Mouse (Mus musculus): ENCODE measurements around the gene Hspa14. TPM values are rescaled to one million over a fixed set of nuclear protein-coding genes. Genes with fewer than 3 reads are reported as not detected.

Hspa14 gene
- total and polyA plus RNA-seq, 3 experiments, result 87.4 to 131 (median 88.0) TPM

DNA sequence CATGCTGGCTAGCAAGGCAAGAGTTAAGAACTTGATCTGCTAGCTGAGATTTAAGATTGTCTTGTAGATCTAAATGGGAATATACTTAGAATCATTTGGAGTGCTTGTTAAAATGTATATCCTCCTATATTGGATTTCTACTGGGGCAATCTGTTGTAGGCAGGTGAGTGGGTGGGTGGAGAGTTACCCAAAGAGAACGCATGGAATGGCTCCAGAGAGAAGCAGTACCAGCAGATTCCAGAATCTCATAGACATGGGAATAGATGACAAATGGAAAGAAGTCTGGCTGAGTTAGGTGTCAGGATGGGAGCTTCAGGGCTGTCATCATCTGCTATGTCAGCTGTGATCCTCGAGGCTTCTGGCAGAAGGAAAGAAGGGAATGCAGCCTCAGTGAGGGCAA, 63.2 kb downstream of the Hspa14 start:
- no peak overlapping the region for H3K9ac ChIP-seq (ENCODE audit: insufficient read depth, low read depth)
- no peaks in the 10 kb centered on the region for H3K79me2 ChIP-seq (replicated peaks; ENCODE audit: control insufficient read depth, extremely low read depth, insufficient read depth, poor library complexity, severe bottlenecking)
- no peak overlapping the region for H3K4me3 ChIP-seq (replicated peaks in 1 of 3; ENCODE audit: low read depth in 2 of 3, low read length in 2 of 3, poor library complexity in 1 of 3)
- DNase-seq (ENCODE audit: extremely low read depth), result no peak
- peaks cover 0 to 17% of the 10 kb centered on the region in 2 experiments; a peak in 2 of 4 replicates for H3K4me1 ChIP-seq (ENCODE audit: control insufficient read depth in 1 of 2, insufficient read depth in 2 of 2)
- dilution Hi-C loops (cut with MboI; ENCODE audit: extremely low pct_ligation_motif_present, extremely low pct_unique_long_range_greater_than_20kb, low sequenced_read_pairs) (no loop called here), in situ Hi-C loops (cut with MboI; ENCODE audit: low pct_ligation_motif_present, low pct_unique_long_range_greater_than_20kb, low sequenced_read_pairs) (no loop called here)
- no peak for TF ChIP-seq GABPA (IDR thresholded peaks at IDR 0.05; ENCODE audit: insufficient replicate concordance, low read depth, low read length)
- TF ChIP-seq HCFC1 (IDR thresholded peaks at IDR 0.05; ENCODE audit: low read depth, low read length), result no peak
- TF ChIP-seq E2F4 (IDR thresholded peaks at IDR 0.05; ENCODE audit: insufficient replicate concordance, low read depth, low read length), result no peak
- TF ChIP-seq EP300 (IDR thresholded peaks at IDR 0.05; ENCODE audit: low read length), result no peak
- no peak for TF ChIP-seq BHLHE40 (IDR thresholded peaks at IDR 0.05; ENCODE audit: low read depth, low read length)
- TF ChIP-seq MAZ (IDR thresholded peaks at IDR 0.05; ENCODE audit: low read depth, low read length), result no peak
- no peak for TF ChIP-seq UBTF (IDR thresholded peaks at IDR 0.05; ENCODE audit: low read depth, low read length)
- no peak for TF ChIP-seq PAX5 (IDR thresholded peaks at IDR 0.05; ENCODE audit: low read length)
- no peak for TF ChIP-seq ZMIZ1 (IDR thresholded peaks at IDR 0.05; ENCODE audit: low read depth, low read length)
- TF ChIP-seq MEF2A (IDR thresholded peaks at IDR 0.05; ENCODE audit: borderline replicate concordance, low read depth, low read length), result no peak
- TF ChIP-seq CTCF (conservative IDR thresholded peaks at IDR 0.05 in 1 of 2, IDR thresholded peaks at IDR 0.05 in 1 of 2; ENCODE audit: low read depth in 2 of 2, low read length in 2 of 2), result no peak
- no peaks in the 10 kb centered on the region for H3K27me3 ChIP-seq (replicated peaks)
- H3K36me3 ChIP-seq (replicated peaks in 1 of 2; ENCODE audit: control insufficient read depth in 1 of 2, insufficient read depth in 1 of 2, low read length in 1 of 2), result peaks cover 50 to 90% of the 10 kb centered on the region in 2 experiments
- H3K4me2 ChIP-seq (ENCODE audit: insufficient read depth, low read depth, poor library complexity, severe bottlenecking), result no peak overlapping the region
- no peaks in the 10 kb centered on the region for H3K9me3 ChIP-seq (replicated peaks; ENCODE audit: low read length)
- no peak overlapping the region for H3K27ac ChIP-seq (ENCODE audit: insufficient read depth, low read depth)

DNA sequence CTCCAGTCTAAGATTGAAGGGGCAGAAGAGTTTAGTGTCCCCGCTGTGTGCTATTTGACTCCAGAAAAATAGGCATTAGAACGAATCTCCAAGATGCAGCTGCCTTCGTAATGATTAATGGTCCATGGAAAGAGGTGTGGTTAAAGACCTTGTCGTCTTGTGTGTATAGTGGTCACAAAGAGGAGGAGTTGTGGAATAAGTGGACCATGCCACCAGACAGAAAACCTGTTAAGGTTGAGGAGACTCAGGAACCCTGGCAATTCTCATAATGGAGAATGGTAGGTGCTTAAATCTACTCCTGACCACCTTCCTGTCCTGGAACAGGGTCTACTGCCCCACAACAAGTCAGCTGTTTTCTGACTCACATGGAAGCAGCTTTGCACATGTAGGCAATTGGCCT, 66.6 kb downstream of the Hspa14 start:
- no peak overlapping the region for H3K4me2 ChIP-seq (ENCODE audit: insufficient read depth, low read depth, poor library complexity, severe bottlenecking)
- in situ Hi-C loops (cut with MboI; ENCODE audit: low pct_ligation_motif_present, low pct_unique_long_range_greater_than_20kb, low sequenced_read_pairs) (no loop called here), dilution Hi-C loops (cut with MboI; ENCODE audit: extremely low pct_ligation_motif_present, extremely low pct_unique_long_range_greater_than_20kb, low sequenced_read_pairs) (no loop called here)
- H3K79me2 ChIP-seq (replicated peaks; ENCODE audit: control insufficient read depth, extremely low read depth, insufficient read depth, poor library complexity, severe bottlenecking), result no peaks in the 10 kb centered on the region
- no peak overlapping the region for H3K4me3 ChIP-seq (replicated peaks in 1 of 3; ENCODE audit: low read depth in 2 of 3, low read length in 2 of 3, poor library complexity in 1 of 3)
- H3K27me3 ChIP-seq (replicated peaks), result no peaks in the 10 kb centered on the region
- TF ChIP-seq NRF1 (IDR thresholded peaks at IDR 0.05; ENCODE audit: low read depth, low read length), result no peak
- no peak for TF ChIP-seq CTCF (conservative IDR thresholded peaks at IDR 0.05 in 1 of 2, IDR thresholded peaks at IDR 0.05 in 1 of 2; ENCODE audit: low read depth in 2 of 2, low read length in 2 of 2)
- no peak for TF ChIP-seq SMC3 (IDR thresholded peaks at IDR 0.05; ENCODE audit: low read depth, low read length)
- TF ChIP-seq CHD1 (IDR thresholded peaks at IDR 0.05; ENCODE audit: low read depth, low read length), result no peak
- no peak for TF ChIP-seq ELF1 (IDR thresholded peaks at IDR 0.05; ENCODE audit: low read depth, low read length)
- no peak for TF ChIP-seq NELFE (IDR thresholded peaks at IDR 0.05; ENCODE audit: low read depth, low read length)
- TF ChIP-seq ZC3H11A (IDR thresholded peaks at IDR 0.05; ENCODE audit: low read depth, low read length), result no peak
- no peak for TF ChIP-seq GABPA (IDR thresholded peaks at IDR 0.05; ENCODE audit: insufficient replicate concordance, low read depth, low read length)
- no peak for TF ChIP-seq MAFK (IDR thresholded peaks at IDR 0.05; ENCODE audit: insufficient replicate concordance, low read length)
- no peak for TF ChIP-seq E2F4 (IDR thresholded peaks at IDR 0.05; ENCODE audit: insufficient replicate concordance, low read depth, low read length)
- TF ChIP-seq MAZ (IDR thresholded peaks at IDR 0.05; ENCODE audit: low read depth, low read length), result no peak
- TF ChIP-seq MAX (IDR thresholded peaks at IDR 0.05; ENCODE audit: low read length), result no peak
- TF ChIP-seq POLR2A (IDR thresholded peaks at IDR 0.05; ENCODE audit: low read depth, low read length), result no peak
- no peak for TF ChIP-seq RAD21 (IDR thresholded peaks at IDR 0.05; ENCODE audit: low read depth, low read length)
- no peak for TF ChIP-seq IRF4 (IDR thresholded peaks at IDR 0.05; ENCODE audit: low read depth, low read length)
- TF ChIP-seq HCFC1 (IDR thresholded peaks at IDR 0.05; ENCODE audit: low read depth, low read length), result no peak
- no peak for TF ChIP-seq MYC (IDR thresholded peaks at IDR 0.05; ENCODE audit: low read depth, low read length)
- H3K36me3 ChIP-seq (replicated peaks in 1 of 2; ENCODE audit: control insufficient read depth in 1 of 2, insufficient read depth in 1 of 2, low read length in 1 of 2), result peaks cover 50 to 92% of the 10 kb centered on the region in 2 experiments
- no peak overlapping the region for H3K27ac ChIP-seq (ENCODE audit: insufficient read depth, low read depth)
- DNase-seq (ENCODE audit: extremely low read depth), result no peak
- H3K4me1 ChIP-seq (ENCODE audit: control insufficient read depth in 1 of 2, insufficient read depth in 2 of 2), result peaks cover 0 to 17% of the 10 kb centered on the region in 2 experiments; a peak in 2 of 4 replicates
- H3K9ac ChIP-seq (ENCODE audit: insufficient read depth, low read depth), result no peak overlapping the region
- no peaks in the 10 kb centered on the region for H3K9me3 ChIP-seq (replicated peaks; ENCODE audit: low read length)
